Mouse (Mus musculus): ENCODE measurements around the gene Pcna. TPM values are rescaled to one million over a fixed set of nuclear protein-coding genes. Genes with fewer than 3 reads are reported as not detected.
A peak's percentile ranks its signal among the peaks of the same experiment; 100 is the strongest.

Gene Pcna
- polyA plus RNA-seq, 1 experiment from 2014 or later = 280 TPM

- Histone ChIP-seq H3K4me1 (ENCODE audit: control insufficient read depth, insufficient read depth, low read length) (peaks cover 29% of the 10 kb centered on the region), H3K9me3 (ENCODE audit: control insufficient read depth, low read depth, low read length) (no peaks in the 10 kb centered on the region), H3K9ac (replicated peaks; ENCODE audit: low read depth, low read length) (no peak overlapping the region), H3K36me3 (ENCODE audit: control insufficient read depth, insufficient read depth, low read length) (no peaks in the 10 kb centered on the region), H3K27ac (ENCODE audit: low read length) (no peak overlapping the region), H3K4me2 (replicated peaks; ENCODE audit: low read depth, low read length) (no peak overlapping the region), H3K27me3 (ENCODE audit: control insufficient read depth, insufficient read depth, low read length) (no peaks in the 10 kb centered on the region), H3K4me3 (ENCODE audit: low read depth, low read length) (no peak overlapping the region)
- ATAC-seq (ENCODE audit: insufficient number of reproducible peaks, insufficient read depth, low FRiP score, low read depth) = no peak
- 70% methylated on average over 4 of the region's 4 CpGs for WGBS
These were observed 26.9 kb upstream of the Pcna start for GRCm38 (mm10) chr2:132279978-132280377.

GRCm38 (mm10) chr2:132279336-132279882 lies 26.3 kb upstream of the Pcna start:
- Histone ChIP-seq H3K4me1 (ENCODE audit: control insufficient read depth, insufficient read depth, low read length) (peaks cover 23% of the 10 kb centered on the region), H3K27ac (ENCODE audit: low read length) (no peak overlapping the region), H3K9me3 (ENCODE audit: control insufficient read depth, low read depth, low read length) (no peaks in the 10 kb centered on the region), H3K9ac (replicated peaks; ENCODE audit: low read depth, low read length) (no peak overlapping the region), H3K4me3 (ENCODE audit: low read depth, low read length) (no peak overlapping the region), H3K36me3 (ENCODE audit: control insufficient read depth, insufficient read depth, low read length) (no peaks in the 10 kb centered on the region), H3K4me2 (replicated peaks; ENCODE audit: low read depth, low read length) (no peak overlapping the region), H3K27me3 (ENCODE audit: control insufficient read depth, insufficient read depth, low read length) (no peaks in the 10 kb centered on the region)
- 63% methylated on average over 3 of the region's 3 CpGs for WGBS
- ATAC-seq (ENCODE audit: insufficient number of reproducible peaks, insufficient read depth, low FRiP score, low read depth) = no peak

- no peaks in the 10 kb centered on the region for H3K27me3 ChIP-seq (ENCODE audit: control insufficient read depth, insufficient read depth, low read length)
- H3K4me3 ChIP-seq (ENCODE audit: low read depth, low read length) = no peak overlapping the region
- H3K4me1 ChIP-seq (ENCODE audit: control insufficient read depth, insufficient read depth, low read length) = peaks cover 13% of the 10 kb centered on the region
- WGBS = 75% methylated on average over 8 of the region's 8 CpGs
- ATAC-seq (ENCODE audit: insufficient number of reproducible peaks, insufficient read depth, low FRiP score, low read depth) = no peak
- no peak overlapping the region for H3K4me2 ChIP-seq (replicated peaks; ENCODE audit: low read depth, low read length)
- no peak overlapping the region for H3K27ac ChIP-seq (ENCODE audit: low read length)
- H3K9ac ChIP-seq (replicated peaks; ENCODE audit: low read depth, low read length) = no peak overlapping the region
- H3K9me3 ChIP-seq (ENCODE audit: control insufficient read depth, low read depth, low read length) = no peaks in the 10 kb centered on the region
- H3K36me3 ChIP-seq (ENCODE audit: control insufficient read depth, insufficient read depth, low read length) = no peaks in the 10 kb centered on the region
These were observed 25.2 kb upstream of the Pcna start for GRCm38 (mm10) chr2:132278273-132278853.

- no peaks in the 10 kb centered on the region for H3K9me3 ChIP-seq (ENCODE audit: control insufficient read depth, low read depth, low read length)
These were observed 23.1 kb upstream of the Pcna start for GRCm38 (mm10) chr2:132276249-132276648.

GRCm38 (mm10) chr2:132275527-132275926 lies 22.4 kb upstream of the Pcna start:
- no peak overlapping the region for H3K4me3 ChIP-seq (ENCODE audit: low read depth, low read length)
- no peaks in the 10 kb centered on the region for H3K27me3 ChIP-seq (ENCODE audit: control insufficient read depth, insufficient read depth, low read length)
- no peak overlapping the region for H3K4me2 ChIP-seq (replicated peaks; ENCODE audit: low read depth, low read length)
- no peak overlapping the region for H3K9ac ChIP-seq (replicated peaks; ENCODE audit: low read depth, low read length)
- no peak overlapping the region for H3K27ac ChIP-seq (ENCODE audit: low read length)
- WGBS = 72% methylated on average over 4 of the region's 4 CpGs
- no peaks in the 10 kb centered on the region for H3K36me3 ChIP-seq (ENCODE audit: control insufficient read depth, insufficient read depth, low read length)
- no peak for ATAC-seq (ENCODE audit: insufficient number of reproducible peaks, insufficient read depth, low FRiP score, low read depth)
- H3K4me1 ChIP-seq (ENCODE audit: control insufficient read depth, insufficient read depth, low read length) = 0 out of 2 replicates have a peak, but pooled peaks cover 6% of the 10 kb centered on the region
- no peaks in the 10 kb centered on the region for H3K9me3 ChIP-seq (ENCODE audit: control insufficient read depth, low read depth, low read length)

More at GRCm38 (mm10) chr2:132276249-132276648, 23.1 kb upstream of the Pcna start:
- 0 out of 2 replicates have a peak, but pooled peaks cover 6% of the 10 kb centered on the region for H3K4me1 ChIP-seq (ENCODE audit: control insufficient read depth, insufficient read depth, low read length)
- no peak overlapping the region for H3K9ac ChIP-seq (replicated peaks; ENCODE audit: low read depth, low read length)
- H3K4me2 ChIP-seq (replicated peaks; ENCODE audit: low read depth, low read length) = no peak overlapping the region
- WGBS = 42% methylated on average over 4 of the region's 4 CpGs
- H3K27ac ChIP-seq (ENCODE audit: low read length) = no peak overlapping the region
- H3K27me3 ChIP-seq (ENCODE audit: control insufficient read depth, insufficient read depth, low read length) = no peaks in the 10 kb centered on the region
- ATAC-seq (ENCODE audit: insufficient number of reproducible peaks, insufficient read depth, low FRiP score, low read depth) = 0 out of 2 replicates have a peak, but pooled peaks have one; percentile 8
- H3K36me3 ChIP-seq (ENCODE audit: control insufficient read depth, insufficient read depth, low read length) = no peaks in the 10 kb centered on the region
- H3K4me3 ChIP-seq (ENCODE audit: low read depth, low read length) = no peak overlapping the region

- ATAC-seq (ENCODE audit: insufficient number of reproducible peaks, insufficient read depth, low FRiP score, low read depth) = no peak
- Histone ChIP-seq H3K9me3 (ENCODE audit: control insufficient read depth, low read depth, low read length) (no peaks in the 10 kb centered on the region), H3K4me2 (replicated peaks; ENCODE audit: low read depth, low read length) (no peak overlapping the region), H3K36me3 (ENCODE audit: control insufficient read depth, insufficient read depth, low read length) (no peaks in the 10 kb centered on the region), H3K9ac (replicated peaks; ENCODE audit: low read depth, low read length) (no peak overlapping the region), H3K27ac (ENCODE audit: low read length) (no peak overlapping the region), H3K27me3 (ENCODE audit: control insufficient read depth, insufficient read depth, low read length) (no peaks in the 10 kb centered on the region), H3K4me3 (ENCODE audit: low read depth, low read length) (no peak overlapping the region), H3K4me1 (ENCODE audit: control insufficient read depth, insufficient read depth, low read length) (0 out of 2 replicates have a peak, but pooled peaks cover 6% of the 10 kb centered on the region)
- WGBS = 35% methylated on average over 6 of the region's 6 CpGs
These were observed 19.7 kb upstream of the Pcna start for GRCm38 (mm10) chr2:132272694-132273389.

GRCm38 (mm10) chr2:132270331-132270951 lies 17.3 kb upstream of the Pcna start:
- no peak overlapping the region for H3K27ac ChIP-seq (ENCODE audit: low read length)
- WGBS = 79% methylated on average over 2 of the region's 2 CpGs
- no peaks in the 10 kb centered on the region for H3K36me3 ChIP-seq (ENCODE audit: control insufficient read depth, insufficient read depth, low read length)
- H3K9ac ChIP-seq (replicated peaks; ENCODE audit: low read depth, low read length) = no peak overlapping the region
- H3K4me2 ChIP-seq (replicated peaks; ENCODE audit: low read depth, low read length) = no peak overlapping the region
- H3K4me1 ChIP-seq (ENCODE audit: control insufficient read depth, insufficient read depth, low read length) = 0 out of 2 replicates have a peak, but pooled peaks cover 6% of the 10 kb centered on the region
- no peaks in the 10 kb centered on the region for H3K9me3 ChIP-seq (ENCODE audit: control insufficient read depth, low read depth, low read length)
- no peak for ATAC-seq (ENCODE audit: insufficient number of reproducible peaks, insufficient read depth, low FRiP score, low read depth)
- H3K4me3 ChIP-seq (ENCODE audit: low read depth, low read length) = no peak overlapping the region
- no peaks in the 10 kb centered on the region for H3K27me3 ChIP-seq (ENCODE audit: control insufficient read depth, insufficient read depth, low read length)

GRCm38 (mm10) chr2:132269217-132269616 lies 16.1 kb upstream of the Pcna start:
- no peak overlapping the region for H3K4me2 ChIP-seq (replicated peaks; ENCODE audit: low read depth, low read length)
- no peaks in the 10 kb centered on the region for H3K36me3 ChIP-seq (ENCODE audit: control insufficient read depth, insufficient read depth, low read length)
- no peak overlapping the region for H3K27ac ChIP-seq (ENCODE audit: low read length)
- 89% methylated on average over 3 of the region's 3 CpGs for WGBS
- no peaks in the 10 kb centered on the region for H3K9me3 ChIP-seq (ENCODE audit: control insufficient read depth, low read depth, low read length)
- ATAC-seq (ENCODE audit: insufficient number of reproducible peaks, insufficient read depth, low FRiP score, low read depth) = no peak
- no peaks in the 10 kb centered on the region for H3K27me3 ChIP-seq (ENCODE audit: control insufficient read depth, insufficient read depth, low read length)
- H3K9ac ChIP-seq (replicated peaks; ENCODE audit: low read depth, low read length) = no peak overlapping the region
- H3K4me1 ChIP-seq (ENCODE audit: control insufficient read depth, insufficient read depth, low read length) = peaks cover 6% of the 10 kb centered on the region; the same call in 1 of the 2 replicates
- H3K4me3 ChIP-seq (ENCODE audit: low read depth, low read length) = no peak overlapping the region

All from stomach, embryonic 14.5 days (tissue).